Mouse (Mus musculus) kidney, embryonic 16.5 days (tissue): ENCODE data around the gene Patj. TPM values are rescaled to one million over a fixed set of nuclear protein-coding genes. Genes with fewer than 3 reads are reported as not detected.

Experiments used
- ATAC-seq: fragments of 200-750 bp; cut with Nextera tagmentation; 2 replicates; pipeline ENCODE4 v1.8.0; 2017; ENCODE audit warnings: moderate TSS enrichment; ENCODE audit not compliant: low FRiP score, low TSS enrichment
- H3K27ac ChIP-seq: fragments of 300-500 bp; sonication (generic); 2 replicates; pipeline ENCODE4 v1.5.1; 2014; ENCODE audit warnings: low read length
- H3K27me3 ChIP-seq: fragments of 300-500 bp; sonication (generic); 2 replicates; pipeline ENCODE4 v1.6.1; 2014; ENCODE audit warnings: low read length, control low read depth, mixed read lengths; ENCODE audit not compliant: insufficient read depth
- H3K36me3 ChIP-seq: fragments of 300-500 bp; sonication (generic); 2 replicates; pipeline ENCODE4 v1.6.1; 2014; ENCODE audit warnings: low read length, control low read depth, mixed read lengths; ENCODE audit not compliant: insufficient read depth
- H3K4me1 ChIP-seq: fragments of 300-500 bp; sonication (generic); 2 replicates; pipeline ENCODE4 v1.6.1; 2014; ENCODE audit warnings: low read length, control low read depth, mixed read lengths; ENCODE audit not compliant: insufficient read depth
- H3K4me2 ChIP-seq: fragments of 300-500 bp; sonication (generic); replicated peaks from 2 replicates; pipeline ENCODE4 v1.6.1; 2014; ENCODE audit warnings: low read depth, low read length
- H3K4me3 ChIP-seq: fragments of 300-500 bp; sonication (generic); 2 replicates; pipeline ENCODE4 v1.5.1; 2014; ENCODE audit warnings: mild to moderate bottlenecking, low read length
- H3K9ac ChIP-seq: fragments of 300-500 bp; sonication (generic); replicated peaks from 2 replicates; pipeline ENCODE4 v1.6.1; 2014; ENCODE audit warnings: low read length
- H3K9me3 ChIP-seq: fragments of 300-500 bp; sonication (generic); 2 replicates; pipeline ENCODE4 v1.6.1; 2016; ENCODE audit warnings: low read length, control low read depth
- WGBS: fragments of 180-500 bp; shearing (Covaris S2); extraction: QIAGEN DNeasy Blood & Tissue Kit; methylation state at CpG from one replicate; pipeline ENCODE4 v1.1.7; 2014; 5-methylcytosine and 5-hydroxymethylcytosine counted together
- polyA plus RNA-seq: library from polyadenylated mRNA; unstranded; fragments of >200 nt; fragmentation: Nextera tagmentation; extraction: Ambion mirVana; gene quantifications from 2 replicates; pipeline ENCODE4 v1.2.1, GENCODE M21; 2015

The Patj gene
- polyA plus RNA-seq, 1 experiment from 2014 or later: 27.6 TPM

- no peak for ATAC-seq
- 40% methylated on average over 2 of the region's 2 CpGs for WGBS
- 0 out of 2 replicates have a peak, but pooled peaks cover 3% of the 10 kb centered on the region for H3K4me1 ChIP-seq
- no peaks in the 10 kb centered on the region for H3K9me3 ChIP-seq
- no peaks in the 10 kb centered on the region for H3K27me3 ChIP-seq
- no peak overlapping the region for H3K9ac ChIP-seq
- no peak overlapping the region for H3K4me2 ChIP-seq
- H3K27ac ChIP-seq: no peak overlapping the region
- H3K36me3 ChIP-seq: no peaks in the 10 kb centered on the region
- H3K4me3 ChIP-seq: no peak overlapping the region
Measured at GRCm38 (mm10) chr4:98654419-98654821, 258.8 kb downstream of the Patj start.

DNA sequence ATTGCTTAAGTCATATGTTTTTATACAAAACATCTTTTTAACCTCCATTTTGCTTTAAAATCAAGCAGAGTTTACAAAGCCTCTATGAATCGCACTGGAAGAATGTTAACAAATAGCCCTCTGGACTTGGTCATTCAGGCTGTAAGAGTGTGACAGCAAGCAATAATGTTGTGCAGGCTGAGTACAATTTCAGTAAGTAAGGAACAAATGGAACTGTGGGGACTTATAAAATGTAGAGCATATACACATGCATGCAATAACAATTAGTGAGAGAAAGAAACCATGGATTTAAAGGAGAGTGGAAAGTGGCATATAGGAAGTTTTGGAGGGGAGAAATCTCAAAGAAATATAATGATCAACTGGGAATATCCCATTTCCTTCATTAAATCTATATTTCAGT is 261.2 kb downstream of the Patj start:
- Histone ChIP-seq H3K4me2 (no peak overlapping the region), H3K36me3 (no peaks in the 10 kb centered on the region), H3K27ac (no peak overlapping the region), H3K4me1 (0 out of 2 replicates have a peak, but pooled peaks cover 3% of the 10 kb centered on the region), H3K9me3 (no peaks in the 10 kb centered on the region), H3K4me3 (no peak overlapping the region), H3K9ac (no peak overlapping the region), H3K27me3 (no peaks in the 10 kb centered on the region)
- ATAC-seq: no peak
- WGBS: 83% methylated on average over 1 of the region's 1 CpGs

- peaks cover 7% of the 10 kb centered on the region for H3K9me3 ChIP-seq
- no peak for ATAC-seq
- no peaks in the 10 kb centered on the region for H3K27me3 ChIP-seq
- 72% methylated on average over 2 of the region's 2 CpGs for WGBS
- H3K27ac ChIP-seq: no peak overlapping the region
- H3K9ac ChIP-seq: no peak overlapping the region
- H3K4me3 ChIP-seq: no peak overlapping the region
- 0 out of 2 replicates have a peak, but pooled peaks cover 3% of the 10 kb centered on the region for H3K4me1 ChIP-seq
- no peak overlapping the region for H3K4me2 ChIP-seq
- H3K36me3 ChIP-seq: peaks cover 8% of the 10 kb centered on the region
Measured at GRCm38 (mm10) chr4:98659032-98659431, 263.4 kb downstream of the Patj start.

GRCm38 (mm10) chr4:98660534-98660933 is 264.9 kb downstream of the Patj start:
- WGBS: 74% methylated on average over 2 of the region's 2 CpGs
- H3K27me3 ChIP-seq: no peaks in the 10 kb centered on the region
- peaks cover 7% of the 10 kb centered on the region for H3K9me3 ChIP-seq
- H3K4me1 ChIP-seq: no peaks in the 10 kb centered on the region
- ATAC-seq: peak; percentile 31; the same call in 1 of the 2 replicates
- no peak overlapping the region for H3K9ac ChIP-seq
- H3K4me3 ChIP-seq: no peak overlapping the region
- no peak overlapping the region for H3K4me2 ChIP-seq
- no peak overlapping the region for H3K27ac ChIP-seq
- peaks cover 8% of the 10 kb centered on the region for H3K36me3 ChIP-seq

GRCm38 (mm10) chr4:98665884-98666283 is 270.3 kb downstream of the Patj start:
- Histone ChIP-seq H3K9ac (no peak overlapping the region), H3K9me3 (peaks cover 7% of the 10 kb centered on the region), H3K36me3 (peaks cover 8% of the 10 kb centered on the region), H3K4me2 (no peak overlapping the region), H3K4me1 (no peaks in the 10 kb centered on the region), H3K27me3 (no peaks in the 10 kb centered on the region), H3K27ac (no peak overlapping the region), H3K4me3 (no peak overlapping the region)
- 93% methylated on average over 7 of the region's 7 CpGs for WGBS
- ATAC-seq: no peak

DNA sequence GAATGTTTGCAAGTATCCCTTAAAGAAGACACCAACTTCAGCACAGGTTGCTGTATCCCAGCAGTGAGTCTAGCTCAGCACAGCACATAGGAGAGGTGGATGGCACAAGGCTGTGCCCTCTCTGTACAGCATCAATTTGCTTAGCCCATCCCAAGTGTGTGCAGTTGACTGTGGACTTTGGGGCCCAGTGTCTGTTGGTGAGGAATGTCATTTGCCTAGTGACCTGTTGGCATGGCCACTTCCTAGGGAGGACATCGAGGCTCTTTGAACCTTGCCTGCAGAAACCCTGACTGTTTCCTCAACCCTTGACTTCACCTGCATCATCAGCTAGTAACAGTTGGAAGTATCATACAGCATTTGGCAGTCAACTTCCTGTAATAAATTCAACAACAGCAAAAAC is 270.9 kb downstream of the Patj start:
- 79% methylated on average over 1 of the region's 1 CpGs for WGBS

DNA sequence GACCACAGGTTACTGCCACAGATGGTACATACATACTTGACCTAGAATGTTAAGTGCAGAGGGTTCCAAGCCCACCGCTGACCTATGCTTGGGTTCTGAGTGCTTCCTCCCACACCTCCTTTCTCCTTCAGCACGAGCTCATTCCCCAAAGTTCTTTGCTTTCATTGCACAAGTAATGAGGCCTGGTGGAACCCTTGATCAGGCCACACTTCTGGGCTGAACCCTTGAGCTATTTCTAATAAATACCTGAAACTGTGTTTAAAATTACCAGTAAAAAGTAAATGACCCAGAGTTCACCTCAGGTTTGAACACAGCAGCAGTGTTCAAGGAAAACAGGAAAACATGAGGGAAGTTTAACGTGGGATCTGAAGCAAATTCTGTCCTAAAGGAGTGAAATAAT is 271.4 kb downstream of the Patj start:
- Histone ChIP-seq H3K27me3 (no peaks in the 10 kb centered on the region), H3K4me3 (no peak overlapping the region), H3K4me1 (no peaks in the 10 kb centered on the region), H3K9me3 (peaks cover 7% of the 10 kb centered on the region), H3K36me3 (peaks cover 8% of the 10 kb centered on the region), H3K9ac (no peak overlapping the region), H3K27ac (no peak overlapping the region), H3K4me2 (no peak overlapping the region)
- WGBS: 68% methylated on average over 3 of the region's 3 CpGs
- ATAC-seq: no peak

More for the DNA sequence above, 270.9 kb downstream of the Patj start:
- no peak overlapping the region for H3K4me3 ChIP-seq
- H3K36me3 ChIP-seq: peaks cover 8% of the 10 kb centered on the region
- no peak overlapping the region for H3K9ac ChIP-seq
- peaks cover 7% of the 10 kb centered on the region for H3K9me3 ChIP-seq
- ATAC-seq: no peak
- H3K27ac ChIP-seq: no peak overlapping the region
- no peaks in the 10 kb centered on the region for H3K4me1 ChIP-seq
- no peak overlapping the region for H3K4me2 ChIP-seq
- H3K27me3 ChIP-seq: no peaks in the 10 kb centered on the region

- Histone ChIP-seq H3K9ac (no peak overlapping the region), H3K36me3 (no peaks in the 10 kb centered on the region), H3K9me3 (no peaks in the 10 kb centered on the region), H3K4me1 (no peaks in the 10 kb centered on the region), H3K27ac (no peak overlapping the region), H3K4me3 (no peak overlapping the region), H3K4me2 (no peak overlapping the region), H3K27me3 (no peaks in the 10 kb centered on the region)
- ATAC-seq: no peak
- 32% methylated on average over 9 of the region's 9 CpGs for WGBS
Measured at GRCm38 (mm10) chr4:98677506-98677905, 281.9 kb downstream of the Patj start.

DNA sequence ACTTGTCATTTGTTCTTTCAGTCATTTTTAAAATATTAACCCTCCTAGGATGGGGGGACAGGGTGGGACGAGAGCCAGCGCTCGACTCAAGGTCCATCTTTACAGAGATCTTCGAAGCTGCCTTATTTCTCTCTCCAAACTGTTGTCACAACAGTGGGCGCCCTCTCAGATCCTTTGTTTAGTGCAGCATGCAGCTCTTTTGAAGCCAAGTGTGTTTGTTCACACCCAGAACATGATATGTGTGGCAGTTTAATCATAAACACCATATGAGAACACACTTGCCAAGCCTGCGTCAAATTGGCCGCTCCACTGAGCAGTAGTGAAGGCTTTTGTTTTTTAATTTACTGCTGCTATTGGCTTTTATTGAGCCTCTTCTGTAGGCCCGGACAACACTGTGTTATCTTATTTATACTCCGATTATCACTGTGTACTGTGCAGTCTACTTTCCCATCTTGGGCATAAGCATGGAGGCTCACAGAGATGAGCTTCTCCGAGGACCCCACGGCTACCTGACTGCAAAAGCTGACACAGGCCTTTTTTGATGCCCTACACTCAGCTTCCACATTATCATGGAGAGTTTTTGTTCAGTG is 291.2 kb downstream of the Patj start:
- 80% methylated on average over 11 of the region's 11 CpGs for WGBS
- no peaks in the 10 kb centered on the region for H3K4me1 ChIP-seq
- H3K4me3 ChIP-seq: no peak overlapping the region
- ATAC-seq: no peak
- H3K27me3 ChIP-seq: no peaks in the 10 kb centered on the region
- H3K4me2 ChIP-seq: no peak overlapping the region
- H3K9ac ChIP-seq: no peak overlapping the region
- H3K36me3 ChIP-seq: peaks cover 19% of the 10 kb centered on the region
- no peak overlapping the region for H3K27ac ChIP-seq
- no peaks in the 10 kb centered on the region for H3K9me3 ChIP-seq

GRCm38 (mm10) chr4:98688116-98688515 is 292.5 kb downstream of the Patj start:
- H3K9ac ChIP-seq: no peak overlapping the region
- no peaks in the 10 kb centered on the region for H3K27me3 ChIP-seq
- H3K4me2 ChIP-seq: no peak overlapping the region
- peaks cover 19% of the 10 kb centered on the region for H3K36me3 ChIP-seq
- no peaks in the 10 kb centered on the region for H3K4me1 ChIP-seq
- H3K27ac ChIP-seq: no peak overlapping the region
- no peak overlapping the region for H3K4me3 ChIP-seq
- H3K9me3 ChIP-seq: no peaks in the 10 kb centered on the region
- WGBS: 89% methylated on average over 11 of the region's 11 CpGs
- ATAC-seq: no peak
